Mouse (Mus musculus) stomach, adult 2 months (tissue): ENCODE results near the gene Flad1. TPM values are rescaled to one million over a fixed set of nuclear protein-coding genes. Genes with fewer than 3 reads are reported as not detected.

Experiments used
- polyA plus RNA-seq: library from polyadenylated mRNA; depleted of rRNA; stranded (reverse); fragments of >200 nt; gene quantifications from 2 replicates; pipeline ENCODE4 v1.2.3, GENCODE M21; 2012; rRNA removed

The Flad1 gene
- polyA plus RNA-seq = 12.9 and 14.3 TPM in 2 replicates

DNA sequence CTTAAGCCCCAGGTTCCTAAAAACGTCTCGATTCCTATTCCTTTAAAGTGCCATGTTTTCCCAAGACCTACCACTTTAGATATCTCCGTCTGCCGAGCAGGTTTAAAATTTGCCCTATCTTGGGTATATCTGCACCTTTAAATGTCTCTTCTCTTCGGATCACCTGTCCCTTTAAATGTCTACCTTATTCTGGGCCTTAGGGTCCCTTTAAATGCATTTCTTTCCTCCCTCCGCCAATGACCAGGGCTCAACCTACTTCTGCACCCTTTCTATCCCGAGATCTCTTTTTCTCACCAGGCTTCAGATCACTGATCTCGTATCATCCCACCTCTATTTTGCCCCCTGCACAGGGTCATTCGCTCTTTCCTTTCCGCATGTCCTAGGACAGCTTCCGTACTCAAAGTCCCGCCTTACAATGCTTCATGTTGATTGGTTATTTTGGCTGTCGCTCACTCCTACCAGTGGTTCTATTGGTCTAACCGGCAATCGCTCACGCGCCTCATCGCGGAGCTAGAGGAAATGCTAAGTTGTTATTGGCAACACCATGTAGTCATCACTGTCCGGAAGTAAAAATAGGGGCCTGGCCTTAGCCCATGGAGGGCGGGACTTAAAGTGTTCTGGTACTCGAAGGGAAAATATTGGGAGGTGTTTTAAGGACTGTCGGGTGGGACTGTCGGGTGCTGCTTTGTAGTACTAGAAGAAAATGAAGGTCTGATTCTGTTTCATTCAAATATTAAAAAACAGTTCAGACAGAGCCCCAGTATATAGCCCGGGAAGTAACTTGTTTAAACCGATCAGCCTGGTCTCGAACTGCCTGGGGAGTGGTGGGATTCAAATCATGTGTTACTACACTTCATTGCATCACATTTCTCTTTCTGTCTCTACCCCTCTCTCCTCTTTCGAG lies at the start of gene Flad1:
Flad1 (minus strand) TSS at position 381 of the 904 bp plus-strand sequence.

DNA sequence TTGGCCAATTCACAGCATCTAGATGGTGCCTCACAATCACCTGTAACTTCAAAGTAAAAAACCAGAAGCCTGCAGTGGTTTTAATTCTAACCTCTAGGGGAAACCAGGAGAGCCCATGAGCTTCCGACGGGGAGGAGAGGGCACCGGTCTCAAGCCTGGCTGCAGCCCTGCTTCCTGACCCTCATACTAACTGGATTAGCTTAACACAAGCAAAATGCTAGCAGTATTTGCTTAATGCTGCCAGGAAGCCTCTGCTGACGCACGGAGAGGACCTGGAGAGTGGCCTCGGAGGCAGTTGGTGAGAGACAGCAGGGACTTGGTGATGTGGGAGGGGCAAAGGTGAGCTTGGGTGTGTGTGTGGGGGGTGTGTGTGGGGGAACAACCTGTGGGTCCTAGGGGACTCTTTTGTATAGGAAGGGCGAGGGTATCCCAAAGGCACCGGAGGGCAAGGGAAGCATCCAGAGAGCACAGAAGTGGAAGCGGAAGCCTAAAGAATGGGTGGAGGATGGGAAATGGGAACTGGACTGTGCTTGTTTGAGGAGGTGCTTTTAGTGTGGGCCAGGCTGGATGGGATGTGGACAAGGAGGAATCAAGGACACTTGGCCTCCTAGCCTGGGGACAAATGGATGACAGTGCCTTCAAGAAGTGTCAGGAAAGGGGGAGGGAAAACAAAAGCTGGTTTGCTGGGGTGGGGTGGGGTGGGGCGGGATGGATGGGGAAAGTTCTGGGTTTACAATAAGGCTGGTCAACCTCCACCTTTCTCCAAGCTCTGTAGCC lies 42.9 kb upstream of the Flad1 start, which contains the start of gene Pmvk:
Pmvk (plus strand) TSS at position 141 of the 777 bp plus-strand sequence.

DNA sequence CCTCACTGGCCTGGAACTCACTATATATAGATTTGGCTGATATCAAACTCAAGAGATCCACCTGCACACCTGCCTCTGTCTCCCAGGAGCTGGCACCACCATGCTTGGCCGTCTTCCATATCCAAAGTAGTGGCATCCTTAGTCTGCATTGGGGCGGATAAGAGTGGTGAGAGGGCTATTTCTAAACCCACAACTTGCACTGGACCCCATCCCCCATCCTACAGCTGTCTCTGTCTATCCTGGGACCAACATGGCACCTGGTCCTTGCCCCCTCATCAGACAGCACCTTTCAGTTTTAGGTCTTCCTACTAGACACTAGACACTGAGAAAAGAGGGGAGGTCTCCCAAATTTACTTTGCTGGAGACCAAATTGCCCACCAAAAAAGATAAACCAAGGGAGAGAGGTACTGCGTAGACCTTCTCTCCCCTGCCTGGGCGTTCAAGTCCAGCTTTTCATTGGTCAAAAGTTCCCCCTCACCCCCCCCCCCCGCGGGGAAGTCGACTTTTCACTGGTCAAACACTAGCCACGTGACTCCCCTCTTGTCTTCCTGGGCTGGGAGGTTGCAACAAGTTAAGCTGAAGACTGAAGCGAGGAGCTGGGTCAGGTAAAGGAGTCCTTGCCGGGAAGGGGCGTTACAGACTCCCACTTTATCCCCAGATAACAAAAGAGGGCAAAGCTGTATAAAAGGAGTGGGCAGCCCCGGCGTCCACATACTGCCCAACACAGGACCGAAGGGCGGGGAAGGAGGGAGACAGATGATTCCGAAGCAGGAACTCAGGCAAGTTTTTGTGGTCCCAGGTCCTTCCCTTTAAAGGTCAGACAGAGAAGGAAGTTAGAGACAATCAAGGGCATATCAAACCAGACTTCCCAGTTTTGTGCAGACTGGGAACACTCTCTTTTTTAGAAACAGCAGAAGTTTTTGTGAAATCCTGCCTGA lies 24.8 kb upstream of the Flad1 start, which contains the start of gene Pbxip1:
Pbxip1 (plus strand) TSS at position 531 of the 938 bp plus-strand sequence.

GRCm38 (mm10) chr3:89430171-89431159 lies 18.8 kb upstream of the Flad1 start, which contains the start of gene Pygo2:
Pygo2 (plus strand) TSS chr3:89430214.

GRCm38 (mm10) chr3:89418170-89418860 lies 6.6 kb upstream of the Flad1 start, which contains the start of the genes Cks1b and Shc1:
Cks1b (minus strand) TSS chr3:89418383.
Shc1 (plus strand) TSS chr3:89418443.

GRCm38 (mm10) chr3:89402693-89403092 lies 9.0 kb downstream of the Flad1 start, which contains the start of gene Lenep:
Lenep (minus strand) TSS chr3:89402793.

GRCm38 (mm10) chr3:89394006-89394893 lies 17.4 kb downstream of the Flad1 start, which contains the start of gene Zbtb7b:
Zbtb7b (minus strand) TSS chr3:89394776.

GRCm38 (mm10) chr3:89365153-89365485 lies 46.6 kb downstream of the Flad1 start, which contains the start of gene Dcst1:
Dcst1 (minus strand) TSS chr3:89365253.

GRCm38 (mm10) chr3:89361675-89362074 lies 50.0 kb downstream of the Flad1 start, which contains the start of gene Dcst2:
Dcst2 (plus strand) TSS chr3:89361975.

Other genes with a start within 250 kb of the Flad1 start
- gene Clk2, start 247.1 kb downstream of the Flad1 start, polyA plus RNA-seq = 13.4 and 18.5 TPM in 2 replicates
- gene Scamp3, start 234.4 kb downstream of the Flad1 start, polyA plus RNA-seq = 74.0 and 74.9 TPM in 2 replicates
- 20.3 and 21.6 TPM in 2 replicates for gene Fam189b, start 228.7 kb downstream of the Flad1 start, polyA plus RNA-seq
- 45.8 and 47.7 TPM in 2 replicates for gene Gba, start 208.9 kb downstream of the Flad1 start, polyA plus RNA-seq
- gene Thbs3, start 196.7 kb downstream of the Flad1 start, polyA plus RNA-seq = 27.5 and 28.7 TPM in 2 replicates
- gene Mtx1, start 184.8 kb downstream of the Flad1 start, polyA plus RNA-seq = 108 and 129 TPM in 2 replicates
- 698 and 860 TPM in 2 replicates for gene Muc1, start 182.8 kb downstream of the Flad1 start, polyA plus RNA-seq
- 227 and 292 TPM in 2 replicates for gene Krtcap2, start 165.9 kb downstream of the Flad1 start, polyA plus RNA-seq
- 12.7 and 15.7 TPM in 2 replicates for gene Trim46, start 165.6 kb downstream of the Flad1 start, polyA plus RNA-seq
- gene Dpm3, start 152.5 kb downstream of the Flad1 start, polyA plus RNA-seq = 275 and 451 TPM in 2 replicates
- 140 and 155 TPM in 2 replicates for gene Slc50a1, start 141.3 kb downstream of the Flad1 start, polyA plus RNA-seq
- 25.4 and 26.7 TPM in 2 replicates for gene Efna1, start 130.7 kb downstream of the Flad1 start, polyA plus RNA-seq
- gene Efna3, start 88.9 kb downstream of the Flad1 start, polyA plus RNA-seq = 22.2 and 41.9 TPM in 2 replicates
- 5.6 and 17.9 TPM in 2 replicates for gene Efna4, start 73.8 kb downstream of the Flad1 start, polyA plus RNA-seq
- gene Adam15, start 61.9 kb downstream of the Flad1 start, polyA plus RNA-seq = 105 and 117 TPM in 2 replicates
- 0.84 and 1.1 TPM in 2 replicates for gene Dcst2, start 49.9 kb downstream of the Flad1 start, polyA plus RNA-seq
- 0.03 and 0.13 TPM in 2 replicates for gene Dcst1, start 46.6 kb downstream of the Flad1 start, polyA plus RNA-seq
- gene Zbtb7b, start 17.1 kb downstream of the Flad1 start, polyA plus RNA-seq = 85.6 and 92.0 TPM in 2 replicates
- 0.35 and 0.95 TPM in 2 replicates for gene Lenep, start 9.1 kb downstream of the Flad1 start, polyA plus RNA-seq
- gene Cks1b, start 6.5 kb upstream of the Flad1 start, polyA plus RNA-seq = 4.7 and 4.9 TPM in 2 replicates
- 28.6 and 34.3 TPM in 2 replicates for gene Shc1, start 6.6 kb upstream of the Flad1 start, polyA plus RNA-seq
- 53.2 and 125 TPM in 2 replicates for gene Pygo2, start 18.3 kb upstream of the Flad1 start, polyA plus RNA-seq
- 37.4 and 38.3 TPM in 2 replicates for gene Pbxip1, start 24.8 kb upstream of the Flad1 start, polyA plus RNA-seq
- gene Pmvk, start 42.7 kb upstream of the Flad1 start, polyA plus RNA-seq = 7.5 and 10.9 TPM in 2 replicates
- 2.5 and 4.8 TPM in 2 replicates for gene Kcnn3, start 108.3 kb upstream of the Flad1 start, polyA plus RNA-seq